Mouse (Mus musculus) liver, embryonic 16.5 days (tissue): Measurements from ENCODE around the gene Mfsd12. TPM values are rescaled to one million over a fixed set of nuclear protein-coding genes. Genes with fewer than 3 reads are reported as not detected.

Experiments
- ATAC-seq: fragments of 200-750 bp; cut with Nextera tagmentation; 2 replicates; pipeline ENCODE4 v1.8.0; 2017; ENCODE audit warnings: low read depth, mild to moderate bottlenecking, moderate number of reproducible peaks, moderate library complexity
- H3K27ac ChIP-seq: fragments of 300-500 bp; sonication (generic); 2 replicates; pipeline ENCODE4 v1.5.1; 2014; ENCODE audit warnings: mild to moderate bottlenecking, low read length
- H3K27me3 ChIP-seq: fragments of 300-500 bp; sonication (generic); 2 replicates; pipeline ENCODE4 v1.6.1; 2014; ENCODE audit warnings: low read depth, low read length, mixed read lengths; ENCODE audit not compliant: control insufficient read depth, insufficient read depth
- H3K36me3 ChIP-seq: fragments of 300-500 bp; sonication (generic); 2 replicates; pipeline ENCODE4 v1.6.1; 2014; ENCODE audit warnings: mild to moderate bottlenecking; ENCODE audit not compliant: control insufficient read depth, insufficient read depth
- H3K4me1 ChIP-seq: fragments of 300-500 bp; sonication (generic); 2 replicates; pipeline ENCODE4 v1.6.1; 2014; ENCODE audit warnings: low read depth, low read length, mixed read lengths; ENCODE audit not compliant: control insufficient read depth
- H3K4me2 ChIP-seq: fragments of 300-500 bp; sonication (generic); 2 replicates; pipeline ENCODE4 v1.6.1; 2014; ENCODE audit warnings: low read depth, low read length, mixed read lengths
- H3K4me3 ChIP-seq: fragments of 300-500 bp; sonication (generic); 2 replicates; pipeline ENCODE4 v1.5.1; 2014; ENCODE audit warnings: low read depth, mild to moderate bottlenecking, low read length
- H3K9ac ChIP-seq: fragments of 300-500 bp; sonication (generic); 2 replicates; pipeline ENCODE4 v1.6.1; 2014; ENCODE audit warnings: low read depth, low read length
- H3K9me3 ChIP-seq: fragments of 300-500 bp; sonication (generic); replicated peaks from 2 replicates; pipeline ENCODE4 v1.6.1; 2016; ENCODE audit warnings: low read length; ENCODE audit not compliant: control insufficient read depth
- WGBS: fragments of 180-500 bp; shearing (Covaris S2); extraction: QIAGEN DNeasy Blood & Tissue Kit; methylation state at CpG from one replicate; pipeline ENCODE4 v1.1.7; 2014; ENCODE audit not compliant: insufficient replicate concordance; 5-methylcytosine and 5-hydroxymethylcytosine counted together
- polyA plus RNA-seq: library from polyadenylated mRNA; unstranded; fragments of >200 nt; fragmentation: Nextera tagmentation; extraction: Ambion mirVana; gene quantifications from 2 replicates; pipeline ENCODE4 v1.2.1, GENCODE M21; 2015

The Mfsd12 gene
- polyA plus RNA-seq, 1 experiment from 2014 or later: 11.9 TPM

DNA sequence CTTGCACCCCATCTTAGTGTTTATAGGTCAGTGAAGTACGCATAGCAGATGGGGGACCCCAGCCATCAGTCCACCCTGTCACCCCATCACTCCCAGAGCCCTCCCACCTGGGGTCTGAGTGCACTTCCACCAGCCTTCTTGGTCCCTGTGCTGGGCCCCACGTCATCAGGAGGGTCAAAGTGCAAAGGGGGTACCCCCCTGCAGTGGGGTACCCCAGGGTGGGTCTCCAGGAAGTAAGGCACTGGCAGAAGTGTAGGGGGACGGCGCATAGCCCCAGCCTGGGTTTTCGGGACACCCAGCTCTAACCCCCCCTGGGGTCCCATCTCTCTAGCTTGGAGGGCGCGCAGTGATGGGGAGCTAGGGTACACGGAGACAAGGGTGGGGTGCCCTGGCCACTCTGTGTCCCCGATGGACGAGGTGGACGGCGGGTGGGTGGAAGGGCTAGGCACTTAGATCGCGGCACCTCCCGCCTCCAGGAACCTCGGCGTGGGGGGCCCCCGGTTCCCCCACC lies 42.6 kb downstream of the Mfsd12 start:
- Histone ChIP-seq H3K27ac (no peak overlapping the region), H3K9me3 (no peaks in the 10 kb centered on the region), H3K4me2 (no peak overlapping the region), H3K36me3 (no peaks in the 10 kb centered on the region), H3K9ac (no peak overlapping the region), H3K27me3 (peaks cover 8% of the 10 kb centered on the region), H3K4me1 (peaks cover 18% of the 10 kb centered on the region), H3K4me3 (no peak overlapping the region)
- WGBS: 86% methylated on average over 18 of the region's 18 CpGs
- no peak for ATAC-seq

DNA sequence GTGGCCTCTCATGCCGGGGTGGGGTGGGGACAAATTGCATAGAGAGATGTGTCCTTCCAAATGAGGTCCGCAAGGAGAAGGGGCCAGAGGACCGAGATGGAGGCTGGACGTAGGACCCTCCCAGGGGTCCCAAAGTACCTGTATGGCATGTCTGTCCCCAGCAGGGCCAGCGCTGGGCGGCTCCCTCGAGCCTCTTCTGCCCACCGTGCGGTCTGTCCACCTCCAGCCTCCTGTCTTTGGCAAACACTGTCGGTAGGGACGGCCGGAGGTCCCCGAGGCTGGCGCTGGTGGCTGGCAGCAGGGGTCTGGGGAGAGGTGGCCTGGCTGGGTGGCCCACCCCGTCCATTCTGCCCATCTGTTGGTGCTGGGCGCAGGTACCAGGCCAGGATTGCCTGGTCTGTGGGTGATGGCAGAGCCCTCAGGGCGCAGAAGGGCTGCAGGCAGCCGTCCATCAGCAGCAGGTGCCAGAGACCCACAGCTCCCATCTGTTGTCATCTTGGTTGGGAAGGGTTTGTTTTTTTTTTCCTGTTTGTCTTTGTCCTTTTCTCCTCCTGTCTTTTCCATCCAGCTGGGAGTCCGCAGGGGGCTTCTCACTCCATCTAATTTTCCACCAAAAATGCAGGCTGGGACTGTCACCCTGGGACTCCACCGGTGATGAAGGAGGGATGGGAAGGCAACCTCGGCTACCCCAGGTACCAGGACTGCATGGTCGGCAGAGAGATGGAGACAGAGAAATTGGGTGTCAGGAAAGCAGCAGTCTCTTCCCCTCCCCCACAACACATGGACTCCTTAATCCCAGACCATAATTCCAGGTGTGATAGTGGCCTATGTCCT lies 43.3 kb downstream of the Mfsd12 start:
- no peak overlapping the region for H3K9ac ChIP-seq
- no peaks in the 10 kb centered on the region for H3K36me3 ChIP-seq
- H3K4me3 ChIP-seq: no peak overlapping the region
- WGBS: 66% methylated on average over 22 of the region's 22 CpGs
- peaks cover 8% of the 10 kb centered on the region for H3K27me3 ChIP-seq
- no peak overlapping the region for H3K27ac ChIP-seq
- H3K4me2 ChIP-seq: no peak overlapping the region
- peaks cover 18% of the 10 kb centered on the region for H3K4me1 ChIP-seq
- ATAC-seq: no peak
- H3K9me3 ChIP-seq: no peaks in the 10 kb centered on the region

- Histone ChIP-seq H3K36me3 (no peaks in the 10 kb centered on the region), H3K27ac (peak overlapping the region; percentile 61), H3K4me3 (no peak overlapping the region), H3K9me3 (no peaks in the 10 kb centered on the region), H3K9ac (no peak overlapping the region; the same call in 1 of the 2 replicates), H3K4me1 (peaks cover 18% of the 10 kb centered on the region), H3K27me3 (peaks cover 11% of the 10 kb centered on the region), H3K4me2 (peak overlapping the region; percentile 24; the same call in 1 of the 2 replicates)
- ATAC-seq: no peak
- 48% methylated on average over 10 of the region's 10 CpGs for WGBS
Measured at GRCm38 (mm10) chr10:81401205-81401520, 43.9 kb downstream of the Mfsd12 start.

DNA sequence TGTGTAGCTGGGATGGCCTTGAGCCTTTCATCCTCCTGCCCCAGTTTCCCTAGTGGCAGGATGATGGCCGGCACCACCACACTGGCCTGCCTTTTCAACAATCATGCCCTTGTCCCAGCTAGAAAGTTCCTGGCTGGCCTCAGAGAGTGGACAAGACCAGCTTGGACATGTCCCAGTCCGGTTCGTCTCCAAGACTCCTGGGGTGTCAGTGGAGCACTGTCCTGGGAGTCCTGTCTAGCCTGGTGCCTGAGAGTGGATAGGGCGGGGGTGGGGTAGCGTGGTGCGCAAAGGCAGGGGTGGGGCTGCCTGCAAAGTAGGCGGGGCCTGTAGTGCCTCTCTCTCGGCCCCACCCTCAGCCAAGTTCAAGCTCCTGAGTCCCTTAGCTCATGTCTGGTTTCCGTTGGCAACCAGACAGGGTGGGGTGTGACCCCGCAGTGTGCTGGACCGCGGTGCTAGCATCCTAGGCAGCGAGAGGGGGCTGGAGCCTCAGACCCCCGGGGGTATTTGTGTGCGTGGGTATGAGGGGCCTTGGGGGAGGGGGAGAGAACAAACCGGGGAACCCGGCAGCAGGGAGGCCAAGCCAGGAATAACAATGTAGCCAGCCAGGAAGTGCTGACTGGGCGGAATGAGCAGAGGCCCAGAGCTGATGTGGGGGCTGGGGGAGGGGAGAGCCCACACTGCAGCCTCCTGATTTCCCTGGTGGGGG lies 44.4 kb downstream of the Mfsd12 start:
- Histone ChIP-seq H3K4me2 (peak overlapping the region; percentile 24; the same call in 1 of the 2 replicates), H3K27me3 (peaks cover 16% of the 10 kb centered on the region), H3K36me3 (no peaks in the 10 kb centered on the region), H3K4me1 (peaks cover 18% of the 10 kb centered on the region), H3K4me3 (no peak overlapping the region), H3K9me3 (no peaks in the 10 kb centered on the region), H3K27ac (peak overlapping the region; percentile 61), H3K9ac (peak overlapping the region; percentile 7; the same call in 1 of the 2 replicates)
- peak; percentile 81 for ATAC-seq
- 14% methylated on average over 18 of the region's 18 CpGs for WGBS

GRCm38 (mm10) chr10:81402227-81402765 lies 45.0 kb downstream of the Mfsd12 start:
- Histone ChIP-seq H3K27me3 (peaks cover 23% of the 10 kb centered on the region), H3K36me3 (no peaks in the 10 kb centered on the region), H3K27ac (peak overlapping the region; percentile 61), H3K9me3 (no peaks in the 10 kb centered on the region), H3K4me2 (no peak overlapping the region), H3K9ac (no peak overlapping the region; the same call in 1 of the 2 replicates), H3K4me3 (no peak overlapping the region), H3K4me1 (peaks cover 18% of the 10 kb centered on the region)
- 44% methylated on average over 7 of the region's 7 CpGs for WGBS
- ATAC-seq: peak; percentile 9; the same call in 1 of the 2 replicates

- Histone ChIP-seq H3K36me3 (no peaks in the 10 kb centered on the region), H3K9me3 (no peaks in the 10 kb centered on the region), H3K4me1 (peaks cover 28% of the 10 kb centered on the region), H3K4me2 (no peak overlapping the region), H3K4me3 (no peak overlapping the region), H3K27ac (no peak overlapping the region), H3K27me3 (peaks cover 35% of the 10 kb centered on the region), H3K9ac (no peak overlapping the region)
- no peak for ATAC-seq
- WGBS: 74% methylated on average over 10 of the region's 10 CpGs
Measured at GRCm38 (mm10) chr10:81403511-81403910, 46.2 kb downstream of the Mfsd12 start.

DNA sequence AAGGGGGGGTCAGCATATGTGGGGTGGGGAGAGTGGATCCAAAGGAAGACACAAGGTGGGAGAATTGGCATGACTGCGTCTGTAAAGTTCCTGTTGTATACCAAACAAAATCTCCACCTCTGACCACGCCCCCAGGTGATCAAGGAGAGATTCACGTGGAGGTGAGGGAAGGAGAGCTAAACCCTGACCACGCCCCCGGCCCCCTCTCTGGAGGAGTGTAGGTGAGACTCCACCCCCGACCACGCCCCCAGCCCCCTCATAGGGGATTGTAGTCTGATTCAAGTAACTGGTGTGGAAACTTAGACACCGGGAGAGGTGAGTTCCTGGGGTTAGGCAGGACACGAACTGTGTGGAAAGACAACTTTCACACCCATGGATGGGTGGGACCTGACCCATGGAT lies 46.8 kb downstream of the Mfsd12 start:
- no peaks in the 10 kb centered on the region for H3K9me3 ChIP-seq
- WGBS: 33% methylated on average over 9 of the region's 9 CpGs
- H3K27me3 ChIP-seq: peaks cover 39% of the 10 kb centered on the region
- H3K4me3 ChIP-seq: no peak overlapping the region
- H3K9ac ChIP-seq: no peak overlapping the region
- no peak overlapping the region for H3K4me2 ChIP-seq
- no peaks in the 10 kb centered on the region for H3K36me3 ChIP-seq
- H3K27ac ChIP-seq: no peak overlapping the region
- H3K4me1 ChIP-seq: peaks cover 33% of the 10 kb centered on the region
- no peak for ATAC-seq

DNA sequence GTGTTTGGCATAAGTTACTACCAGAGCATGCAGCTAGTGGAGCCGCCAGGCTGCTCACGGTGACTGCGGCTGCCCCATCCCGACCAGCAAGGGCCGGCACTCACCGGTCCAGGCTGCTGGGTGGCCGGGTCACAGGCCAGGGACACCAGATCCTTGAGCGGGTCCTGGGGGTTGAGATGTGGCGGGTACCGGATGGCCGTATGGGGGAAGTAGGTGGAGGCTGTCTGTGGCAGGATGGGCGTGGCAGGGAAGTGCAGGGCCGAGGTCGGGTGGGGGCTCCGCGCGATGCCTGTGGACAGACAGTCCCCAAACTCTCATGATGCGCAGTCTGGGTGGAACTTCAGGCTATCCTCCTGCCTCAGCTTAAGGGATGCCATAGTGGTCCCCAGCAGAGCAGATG lies 47.4 kb downstream of the Mfsd12 start:
- no peak for ATAC-seq
- 26% methylated on average over 18 of the region's 18 CpGs for WGBS
- Histone ChIP-seq H3K9ac (no peak overlapping the region), H3K4me3 (no peak overlapping the region), H3K27ac (no peak overlapping the region), H3K9me3 (no peaks in the 10 kb centered on the region), H3K4me1 (peaks cover 39% of the 10 kb centered on the region), H3K27me3 (peaks cover 39% of the 10 kb centered on the region), H3K36me3 (no peaks in the 10 kb centered on the region), H3K4me2 (peak overlapping the region; percentile 21; the same call in 1 of the 2 replicates)
